Mouse (Mus musculus): Measurements from ENCODE around the gene Crb1.

Gene Crb1

DNA sequence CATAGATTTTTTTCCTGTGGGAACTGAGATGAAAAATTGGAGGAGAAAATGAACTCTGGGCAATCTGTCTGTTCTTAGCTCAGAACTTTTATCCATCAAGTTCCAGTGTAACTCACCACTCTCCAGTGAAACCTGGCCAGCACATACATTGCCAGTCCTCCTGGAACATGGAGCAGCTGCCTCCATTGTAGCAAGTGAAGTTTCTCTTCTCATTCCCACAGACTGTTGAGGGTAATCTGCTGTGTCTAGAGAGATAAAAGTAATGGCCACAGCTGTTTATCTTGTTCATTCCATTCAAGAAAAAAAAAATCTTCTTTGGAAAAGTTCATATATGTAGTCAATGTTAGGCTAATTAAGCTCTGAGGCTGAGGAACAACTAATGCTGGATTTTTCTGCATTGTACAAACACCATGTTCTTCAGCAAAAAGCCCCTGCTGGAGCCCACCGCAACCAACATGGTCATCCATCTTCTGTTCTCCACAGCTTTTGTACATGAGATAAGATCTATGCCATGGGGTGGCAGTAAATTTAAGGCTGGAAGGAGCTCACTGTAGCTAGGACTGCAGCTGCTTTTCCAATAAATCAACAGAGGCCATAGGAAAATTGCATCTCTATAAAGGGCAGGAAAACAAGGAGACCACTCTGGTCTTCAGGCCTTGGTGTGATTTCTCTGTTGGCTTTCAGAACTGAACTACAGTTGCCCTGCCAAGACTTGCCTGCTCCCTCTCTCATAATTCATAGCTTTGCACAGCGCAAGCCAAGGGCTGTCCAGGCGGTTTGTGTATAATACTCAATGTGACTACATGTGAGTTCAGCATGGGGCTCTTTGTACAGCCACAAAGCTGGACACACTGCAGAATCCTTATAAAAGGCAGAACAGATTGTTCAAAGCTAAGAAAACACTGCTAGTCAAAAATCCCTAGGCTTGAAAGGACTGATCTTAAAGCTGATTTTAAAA lies 142.0 kb downstream of the Crb1 start:
- no peak for ATAC-seq (ENCODE audit: insufficient number of reproducible peaks, low FRiP score, low TSS enrichment)

DNA sequence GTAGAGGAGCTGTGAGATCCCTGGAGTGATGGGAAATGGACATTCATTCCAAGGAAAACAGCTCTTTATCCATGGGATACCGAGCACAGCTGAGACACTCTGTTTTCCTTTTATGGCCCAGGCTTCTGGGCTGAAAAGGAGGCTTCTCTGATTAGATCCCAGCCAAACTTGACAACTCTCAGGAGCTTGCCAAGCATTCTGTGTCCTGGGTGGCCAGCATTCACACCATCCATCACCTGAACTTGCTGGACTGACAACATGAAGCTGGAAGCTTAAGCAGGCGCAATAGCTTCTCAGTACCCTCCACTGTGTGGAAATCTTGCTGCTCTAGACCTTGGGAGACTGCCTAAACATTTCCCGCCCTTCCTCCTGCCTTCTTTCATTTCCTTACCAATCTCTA lies 144.3 kb downstream of the Crb1 start:
- ATAC-seq (ENCODE audit: insufficient number of reproducible peaks, low FRiP score, low TSS enrichment), result no peak

DNA sequence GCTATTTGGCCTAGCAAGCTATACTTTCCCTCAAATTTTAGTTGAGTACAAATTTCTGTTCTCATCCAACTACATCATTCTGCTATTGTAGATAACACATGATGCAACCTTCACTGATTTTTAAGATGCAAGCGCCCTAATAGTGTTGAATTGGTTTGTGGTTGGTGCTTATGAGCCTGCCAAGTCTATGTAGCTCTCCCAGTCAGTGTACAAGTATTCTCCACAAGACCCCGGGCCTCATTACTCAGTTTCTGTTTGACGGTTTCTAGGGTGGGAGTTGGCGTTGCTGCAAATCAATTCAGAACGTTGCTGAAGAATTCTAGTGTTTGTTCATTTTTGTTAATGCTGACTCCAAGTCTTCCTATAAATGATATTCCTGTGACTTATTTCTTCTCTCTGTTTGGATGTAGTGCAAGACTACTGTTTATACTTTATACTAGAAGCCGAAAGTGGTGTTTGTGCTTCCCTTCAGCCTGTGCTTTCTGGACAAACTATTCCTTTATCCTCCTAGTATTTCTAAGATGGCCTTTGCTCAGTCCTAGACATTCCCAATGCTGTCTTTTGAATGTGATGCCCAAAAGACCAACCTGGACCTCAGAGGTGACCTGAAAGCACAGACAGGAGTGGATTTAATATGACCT lies 152.5 kb downstream of the Crb1 start:
- ATAC-seq (ENCODE audit: insufficient number of reproducible peaks, low FRiP score, low TSS enrichment), result no peak

DNA sequence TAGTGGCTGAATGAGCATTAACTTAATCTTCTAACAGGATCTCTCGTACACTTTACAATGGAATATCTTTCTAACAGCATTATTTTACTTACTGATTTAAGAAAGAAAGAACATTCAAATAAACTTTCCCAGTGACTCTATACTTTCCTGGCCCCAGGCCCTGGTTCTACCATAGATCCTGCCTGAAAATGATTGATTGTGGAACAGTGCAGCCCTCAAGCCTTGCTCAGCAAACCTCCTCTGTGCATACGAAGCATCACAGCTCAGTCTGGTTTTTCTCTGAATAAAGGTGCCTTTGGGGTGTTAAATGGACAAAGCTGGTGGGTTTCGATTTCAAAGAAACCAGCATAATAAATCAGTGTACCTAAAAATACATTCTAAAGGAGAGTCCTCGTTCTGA lies 153.1 kb downstream of the Crb1 start:
- ATAC-seq (ENCODE audit: insufficient number of reproducible peaks, low FRiP score, low TSS enrichment), result no peak

DNA sequence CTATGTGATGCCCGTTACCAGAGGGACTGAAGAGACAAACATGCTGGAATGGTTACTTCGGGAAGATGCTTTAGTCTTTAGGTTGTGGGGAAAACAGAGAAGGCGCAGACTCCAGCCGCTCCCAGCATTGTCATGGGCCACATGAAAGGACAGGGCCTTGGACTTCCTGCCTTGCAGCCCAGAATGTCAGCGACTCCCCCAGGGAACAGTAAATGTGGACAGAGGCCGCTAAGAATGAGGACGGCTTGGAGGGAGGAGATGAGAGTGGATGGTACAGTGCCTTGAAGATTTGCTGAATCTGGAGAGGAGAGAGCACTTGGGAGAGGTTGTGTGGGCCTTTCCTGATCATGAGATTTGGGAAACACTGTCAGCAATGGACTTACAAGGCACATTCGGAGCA lies 161.6 kb downstream of the Crb1 start:
- no peak for ATAC-seq (ENCODE audit: insufficient number of reproducible peaks, low FRiP score, low TSS enrichment)

DNA sequence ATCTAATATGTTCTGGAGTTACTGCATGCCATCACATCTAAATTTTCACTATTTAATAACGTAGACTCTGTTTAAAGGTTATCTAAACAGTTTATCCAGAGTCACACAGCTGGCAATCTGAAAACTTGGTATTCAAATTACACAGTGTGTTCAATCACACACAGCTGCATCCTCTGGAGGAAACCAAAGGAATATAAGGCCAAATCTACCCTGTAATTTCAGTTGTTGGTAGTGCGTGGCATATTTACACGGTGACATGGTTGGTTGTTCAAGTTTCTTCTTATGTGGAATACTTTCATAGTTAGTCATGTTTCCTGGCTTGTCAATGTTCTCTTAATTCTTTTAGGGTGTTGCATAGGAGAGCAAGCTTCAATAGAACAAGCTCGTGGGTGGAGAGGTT lies 166.4 kb downstream of the Crb1 start:
- no peak for ATAC-seq (ENCODE audit: insufficient number of reproducible peaks, low FRiP score, low TSS enrichment)

DNA sequence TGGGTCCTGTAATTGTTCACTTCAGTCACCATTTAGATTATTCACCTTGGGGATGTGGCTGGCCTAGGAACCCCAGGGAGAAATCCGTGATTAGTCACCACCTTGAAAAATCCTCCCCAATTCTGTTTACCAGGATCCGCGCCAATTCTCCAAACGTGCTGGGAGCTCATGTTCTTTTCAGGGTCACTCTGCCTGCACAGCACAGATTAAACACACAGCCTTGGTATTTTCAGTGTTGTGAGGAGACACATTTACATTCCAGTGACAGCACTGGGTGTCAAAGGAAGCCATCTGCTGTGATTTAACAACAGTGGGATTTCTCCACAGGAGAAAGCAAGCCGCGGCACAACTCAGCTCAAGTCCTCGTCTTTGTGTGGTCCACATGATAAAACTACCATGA lies 167.1 kb downstream of the Crb1 start:
- no peak for ATAC-seq (ENCODE audit: insufficient number of reproducible peaks, low FRiP score, low TSS enrichment)

DNA sequence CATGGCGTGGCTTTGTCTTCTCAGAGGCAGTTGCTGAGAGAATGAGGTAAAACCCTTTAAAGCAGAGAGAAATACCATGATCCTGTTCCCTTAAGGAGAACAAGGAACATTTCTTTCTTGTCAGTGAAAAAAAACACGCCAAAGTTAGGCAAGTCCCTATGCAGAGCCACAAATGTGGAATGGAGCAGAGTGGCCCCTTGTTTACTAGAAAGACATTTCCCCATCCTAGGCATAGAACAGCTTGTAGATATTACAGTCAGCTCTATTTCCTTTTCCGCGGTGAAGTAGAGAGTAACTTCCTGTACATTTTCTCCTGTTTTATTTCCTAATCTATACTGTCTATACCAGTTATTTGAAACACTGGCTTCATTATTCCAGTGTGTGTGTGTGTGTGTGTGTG lies 170.6 kb downstream of the Crb1 start:
- no peak for ATAC-seq (ENCODE audit: insufficient number of reproducible peaks, low FRiP score, low TSS enrichment)

DNA sequence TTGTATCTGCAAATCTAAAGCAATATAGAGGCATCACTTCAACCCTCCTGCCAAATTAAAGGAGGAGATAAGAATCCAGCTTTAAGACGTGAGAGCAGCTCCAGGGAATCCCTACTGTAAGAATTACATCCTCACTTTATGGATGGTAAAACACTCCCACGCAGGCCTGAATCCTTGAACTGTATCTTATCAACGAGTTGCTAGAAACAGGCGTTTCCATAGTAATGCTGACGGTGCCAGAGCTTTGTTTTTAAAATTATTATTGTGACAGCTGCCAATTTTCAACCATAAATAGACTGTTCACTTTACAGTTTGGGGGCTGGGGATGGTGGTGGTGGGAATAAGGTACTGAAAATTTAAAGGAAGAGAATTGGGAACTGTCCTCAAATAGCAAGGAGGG lies 173.9 kb downstream of the Crb1 start:
- no peak for ATAC-seq (ENCODE audit: insufficient number of reproducible peaks, low FRiP score, low TSS enrichment)

DNA sequence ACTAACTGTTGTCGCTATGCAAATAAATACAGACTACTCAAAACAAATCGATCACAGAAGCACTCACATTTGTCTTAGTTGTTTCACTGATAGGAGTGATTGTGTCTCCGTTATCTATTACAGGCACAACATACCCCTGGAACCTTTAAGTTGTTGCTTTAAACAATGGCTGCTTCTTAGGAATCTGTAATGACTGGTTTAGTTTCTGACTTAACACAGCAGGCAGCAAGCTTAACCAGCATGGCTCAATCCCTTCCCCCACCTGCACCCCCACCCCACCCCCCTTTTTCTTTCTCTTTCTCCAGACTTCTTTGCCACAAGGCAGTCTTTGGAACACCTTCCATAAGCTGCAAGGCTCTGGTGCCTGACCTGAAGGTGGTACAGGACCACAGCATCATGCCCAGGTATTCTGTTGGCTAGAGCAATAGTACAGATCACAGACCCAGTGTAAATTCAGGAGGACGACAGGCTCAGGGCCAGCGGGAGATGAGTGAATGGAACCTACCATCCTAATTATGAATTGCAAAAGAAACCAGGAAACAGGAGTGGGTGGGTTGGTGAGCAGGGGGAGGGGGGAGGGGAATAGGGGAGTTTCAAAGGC lies 182.4 kb downstream of the Crb1 start:
- no peak for ATAC-seq (ENCODE audit: insufficient number of reproducible peaks, low FRiP score, low TSS enrichment)

DNA sequence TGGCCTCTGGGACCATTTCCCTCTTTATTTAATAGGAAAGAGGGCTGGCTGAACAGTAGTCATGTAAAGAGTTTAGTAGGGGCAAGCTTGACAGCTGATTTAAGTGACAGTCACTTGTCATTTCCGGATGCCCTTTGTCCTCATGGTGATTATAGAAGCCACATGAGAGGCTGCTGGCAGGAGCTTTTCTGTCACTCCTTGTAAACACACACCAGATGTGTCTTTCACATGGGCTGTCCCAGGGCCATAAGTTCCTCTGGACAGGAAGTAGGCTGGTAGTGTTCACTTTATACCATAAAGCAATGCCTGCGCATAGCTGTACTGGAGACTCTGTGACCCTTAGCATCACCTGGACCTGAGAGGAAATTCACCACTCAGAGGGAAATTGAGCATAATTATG lies 182.9 kb downstream of the Crb1 start:
- ATAC-seq (ENCODE audit: insufficient number of reproducible peaks, low FRiP score, low TSS enrichment), result no peak

DNA sequence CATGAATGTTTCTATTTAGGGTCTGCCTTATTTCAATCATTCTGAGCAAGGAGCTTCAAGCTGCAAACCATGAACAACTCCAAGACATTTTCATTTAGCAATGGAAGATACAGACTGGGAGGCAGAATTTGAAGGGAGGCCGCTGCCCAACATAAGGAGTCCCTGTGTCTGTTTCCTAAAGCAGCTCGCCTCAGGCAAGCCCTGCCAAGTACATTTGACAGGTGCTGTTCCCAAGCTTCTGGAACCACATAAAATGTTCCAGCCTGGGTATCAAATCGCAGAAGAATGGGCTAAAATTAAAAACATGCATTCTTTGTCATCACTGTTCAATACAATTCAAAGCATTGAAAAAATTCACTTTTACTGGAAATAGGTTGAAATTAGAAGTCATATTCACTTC lies 184.3 kb downstream of the Crb1 start:
- no peak for ATAC-seq (ENCODE audit: insufficient number of reproducible peaks, low FRiP score, low TSS enrichment)

DNA sequence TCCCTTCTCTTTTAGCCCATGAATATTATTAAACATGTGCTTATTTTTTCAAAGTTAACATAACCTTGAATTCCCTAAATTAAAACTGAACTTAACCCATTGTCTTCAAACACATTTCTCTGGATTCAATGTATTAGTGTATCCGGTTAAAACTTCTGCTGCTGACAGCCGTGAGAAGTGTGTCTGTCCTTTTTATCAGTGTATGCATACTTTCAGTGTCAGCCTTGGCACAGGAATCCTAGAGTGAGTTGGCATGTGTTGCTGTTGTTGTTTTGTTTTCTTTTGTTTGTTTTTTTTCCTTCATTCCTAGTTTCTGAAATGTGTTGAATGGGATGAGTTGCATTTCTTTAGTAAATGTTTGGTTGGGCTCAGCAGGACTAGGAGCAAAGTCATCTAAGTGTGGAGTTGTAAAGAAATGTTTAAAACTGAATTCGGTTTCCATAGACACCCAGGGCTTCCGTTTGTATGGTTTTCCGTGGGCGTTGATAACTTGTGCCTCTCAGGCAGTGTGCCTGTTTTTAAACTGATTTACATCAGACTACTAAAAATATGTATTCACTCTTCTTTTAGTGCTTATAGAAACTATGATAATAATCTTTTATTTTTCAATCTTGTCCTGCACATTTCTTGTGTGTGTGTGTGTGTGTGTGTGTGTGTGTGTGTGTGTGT lies 196.3 kb downstream of the Crb1 start:
- ATAC-seq (ENCODE audit: insufficient number of reproducible peaks, low FRiP score, low TSS enrichment), result no peak

DNA sequence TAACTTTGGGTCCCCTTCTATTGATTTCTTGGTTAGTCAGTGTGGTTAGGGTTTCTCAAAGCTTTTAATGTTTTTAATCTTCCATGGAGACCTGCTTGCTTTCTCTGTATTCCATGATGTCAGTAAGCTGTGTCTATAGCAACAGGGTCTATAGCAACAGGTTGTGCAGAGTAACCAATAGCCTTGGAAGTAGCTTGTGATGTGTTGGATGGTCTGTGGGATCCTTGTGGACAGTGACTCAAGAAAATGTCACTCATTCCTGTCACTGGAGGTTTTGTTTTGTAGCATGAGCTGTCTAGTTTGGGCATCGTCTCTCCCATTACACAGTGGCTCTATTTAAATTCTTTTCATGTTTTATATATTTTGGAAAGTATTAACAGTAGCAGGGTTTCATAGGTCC lies 197.2 kb downstream of the Crb1 start:
- no peak for ATAC-seq (ENCODE audit: insufficient number of reproducible peaks, low FRiP score, low TSS enrichment)

DNA sequence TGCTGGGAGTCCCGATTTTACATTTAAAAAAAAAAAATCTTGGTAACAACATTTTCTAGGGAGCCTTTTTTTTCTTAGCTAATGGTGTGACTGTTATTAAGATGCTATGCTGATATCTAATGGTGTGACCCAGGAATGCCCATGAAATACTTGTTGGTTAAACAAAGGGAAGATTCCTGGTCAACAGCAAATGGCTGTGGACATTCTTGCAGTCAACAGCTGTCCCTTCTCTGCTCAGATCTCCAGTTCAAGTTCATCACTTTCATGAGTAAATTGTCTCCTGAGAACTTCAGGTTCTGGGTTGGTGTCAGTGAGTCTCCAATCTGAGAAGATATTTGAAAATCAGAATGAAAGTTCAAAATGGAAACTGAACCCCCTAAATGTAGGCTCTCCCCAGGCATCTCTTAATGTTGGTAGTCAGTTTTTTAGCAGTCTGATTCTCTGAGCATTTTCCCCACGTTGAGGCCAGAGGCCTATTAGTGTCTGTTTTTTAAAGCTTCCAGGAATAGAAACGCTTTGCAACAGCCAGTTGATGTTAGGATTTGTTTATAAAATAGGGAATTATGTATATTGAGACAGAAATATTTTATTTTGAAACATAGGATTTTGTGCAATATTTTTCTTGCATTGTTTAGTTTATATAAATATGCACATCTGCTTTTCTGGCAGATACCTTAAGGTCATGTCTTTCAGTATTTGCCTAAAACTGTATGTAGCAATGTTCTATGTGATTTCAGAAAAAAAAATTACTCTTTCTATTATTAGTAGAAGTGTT lies 202.7 kb downstream of the Crb1 start:
- ATAC-seq (ENCODE audit: insufficient number of reproducible peaks, low FRiP score, low TSS enrichment), result no peak

DNA sequence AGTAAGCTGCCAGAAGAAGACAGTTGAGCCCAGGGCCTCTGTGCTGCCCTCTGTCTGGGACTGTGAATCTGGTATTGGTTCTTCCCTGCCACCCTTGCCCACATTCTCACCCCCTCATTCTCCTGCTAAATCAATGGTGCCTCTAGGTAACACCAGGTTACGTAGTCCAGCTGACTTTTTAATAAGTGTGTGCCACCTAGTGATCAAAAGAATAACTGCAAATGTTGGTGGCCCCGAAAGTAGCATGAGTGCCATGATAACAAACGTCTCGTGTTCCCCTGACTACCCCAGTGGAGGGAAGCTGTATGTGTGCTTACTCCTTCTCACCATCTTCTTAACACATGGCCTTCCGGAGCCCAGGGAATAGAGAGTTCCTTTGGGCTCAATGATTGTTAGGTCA lies 214.1 kb downstream of the Crb1 start:
- ATAC-seq (ENCODE audit: insufficient number of reproducible peaks, low FRiP score, low TSS enrichment), result peak; percentile 50; the same call in 1 of the 2 replicates

DNA sequence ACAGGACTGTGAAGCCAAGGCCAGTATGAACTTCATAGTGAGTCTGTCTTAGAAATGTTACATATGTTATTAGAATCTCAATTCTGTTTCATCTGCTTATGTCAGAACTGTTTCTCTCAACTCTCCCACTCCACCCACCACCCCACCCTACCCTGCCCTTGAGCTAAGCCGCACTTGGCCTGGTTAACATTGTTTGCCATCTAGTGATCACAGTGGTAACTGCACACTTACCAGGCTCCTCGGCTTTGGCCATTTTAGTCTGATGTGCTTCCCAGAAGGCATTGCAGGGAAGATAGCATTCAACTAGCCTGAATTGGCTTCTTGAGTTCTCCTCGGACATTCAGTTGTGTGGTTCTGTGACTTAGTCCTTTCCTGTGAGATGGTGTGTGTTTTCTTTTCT lies 215.3 kb downstream of the Crb1 start:
- no peak for ATAC-seq (ENCODE audit: insufficient number of reproducible peaks, low FRiP score, low TSS enrichment)

DNA sequence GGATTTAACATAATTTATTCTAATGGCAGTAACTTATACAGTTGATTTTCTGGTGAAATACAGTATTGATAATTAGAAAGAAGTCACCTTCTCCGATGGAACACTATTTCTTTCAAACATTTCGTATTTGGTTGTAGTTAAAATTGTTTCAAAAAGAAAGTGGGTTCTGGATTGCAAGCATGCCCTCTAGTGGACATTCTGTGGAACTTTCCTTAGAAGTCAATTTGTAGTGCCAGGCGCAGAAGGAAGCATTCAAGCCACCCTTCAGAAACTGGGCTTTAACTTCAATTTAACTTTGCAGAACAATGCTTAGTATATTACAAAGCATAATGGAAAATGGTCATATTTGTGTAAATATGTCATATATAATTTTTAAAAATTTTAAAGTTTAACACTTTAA lies 220.5 kb downstream of the Crb1 start:
- no peak for ATAC-seq (ENCODE audit: insufficient number of reproducible peaks, low FRiP score, low TSS enrichment)

DNA sequence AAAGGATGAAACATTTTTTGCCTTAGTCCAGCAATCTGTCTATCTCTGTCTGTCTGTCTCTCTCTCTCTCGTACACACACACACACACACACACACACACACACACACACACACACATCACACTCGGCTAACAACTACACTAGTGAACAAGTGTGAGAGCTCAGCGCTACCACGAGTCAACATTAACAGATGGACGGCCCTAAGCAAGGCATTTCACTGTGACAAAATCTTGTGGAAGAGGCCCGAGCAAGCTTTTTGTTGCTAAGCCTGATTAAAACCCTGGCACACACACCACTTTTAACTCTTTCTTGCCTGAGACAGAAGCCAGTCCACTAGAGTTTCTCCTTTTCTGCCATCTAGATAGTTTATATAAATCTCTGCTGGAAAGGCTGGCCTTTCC lies 223.4 kb downstream of the Crb1 start:
- ATAC-seq (ENCODE audit: insufficient number of reproducible peaks, low FRiP score, low TSS enrichment), result no peak

DNA sequence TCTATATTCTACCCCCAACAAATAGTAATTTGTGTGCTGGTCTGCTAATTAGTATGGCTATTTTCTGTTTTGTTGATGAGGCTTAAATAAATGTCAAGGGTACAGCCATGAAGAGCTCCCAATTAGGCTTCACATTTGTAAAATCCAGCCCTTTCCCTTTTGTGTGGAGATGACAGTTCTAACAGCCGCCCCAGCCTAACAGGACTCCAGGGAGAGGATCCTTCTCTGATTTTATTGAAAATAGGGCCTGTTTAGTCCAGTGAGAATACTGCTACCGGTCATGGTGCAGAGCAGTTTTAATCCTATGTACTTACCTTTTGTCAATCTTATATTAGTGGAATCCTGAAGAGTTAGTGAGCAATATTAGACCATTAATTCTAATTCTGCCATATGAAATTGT lies 223.9 kb downstream of the Crb1 start:
- no peak for ATAC-seq (ENCODE audit: insufficient number of reproducible peaks, low FRiP score, low TSS enrichment)

Data from cerebellum, adult (tissue).